Mouse (Mus musculus) ES-CJ7 (cell line): Measurements from ENCODE around the gene Nbl1.

Source experiments
- DNase-seq: peaks from one replicate; pipeline ENCODE4 v3.0.0; 2011; ENCODE audit warnings: low read depth, low spot score

The Nbl1 gene

GRCm38 (mm10) chr4:139092356-139093195 lies at the start of gene Nbl1:
Gene Nbl1, minus strand, starts transcription at chr4:139092993.
- no peak for DNase-seq

- DNase-seq, result peak; percentile 73
Measured at GRCm38 (mm10) chr4:139141785-139142184, 49.0 kb upstream of the Nbl1 start.

DNA sequence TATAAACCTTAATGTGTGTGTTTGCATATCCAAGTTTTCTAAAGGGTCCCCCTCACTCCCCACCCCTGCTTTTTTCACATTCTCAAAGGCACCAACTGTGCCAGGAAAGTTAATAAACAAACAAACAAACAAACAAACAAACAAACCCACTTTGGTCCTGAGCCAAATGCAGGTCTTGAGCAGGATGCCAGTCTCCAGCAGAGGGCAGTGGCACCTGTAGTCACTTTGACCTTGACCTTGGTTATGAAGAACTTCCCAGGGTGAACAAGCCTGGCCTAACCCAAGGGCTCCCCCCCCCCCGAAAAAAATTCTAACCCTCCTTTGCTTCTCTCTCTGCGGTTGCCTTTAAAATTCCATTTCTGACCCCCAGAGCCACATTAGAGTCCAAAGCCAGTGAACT lies 47.5 kb upstream of the Nbl1 start:
- DNase-seq, result peak; percentile 27

- DNase-seq, result peak; percentile 58
Measured at GRCm38 (mm10) chr4:139136011-139136410, 43.2 kb upstream of the Nbl1 start.

DNA sequence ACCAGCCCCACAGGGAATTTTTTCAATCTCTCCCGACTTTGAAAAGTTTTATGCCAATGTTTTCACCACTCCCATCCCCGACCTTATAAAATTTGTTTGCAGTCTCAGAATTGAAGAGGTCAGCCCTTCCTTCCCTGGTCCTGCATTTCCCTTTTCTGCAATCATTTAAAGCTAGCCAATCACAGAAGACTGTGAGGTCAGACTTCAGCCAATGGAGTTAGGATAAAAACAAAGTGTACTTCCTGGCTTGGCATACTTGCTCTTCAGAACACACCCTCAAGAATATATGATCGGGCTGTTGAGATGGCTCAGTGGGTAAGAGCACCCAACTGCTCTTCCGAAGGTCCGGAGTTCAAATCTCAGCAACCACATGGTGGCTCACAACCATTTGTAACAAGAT lies 40.3 kb upstream of the Nbl1 start:
- DNase-seq, result no peak

- no peak for DNase-seq
Measured at GRCm38 (mm10) chr4:139131858-139132672, 39.3 kb upstream of the Nbl1 start.

- peak; percentile 98 for DNase-seq
Measured at GRCm38 (mm10) chr4:139130701-139131549, 38.1 kb upstream of the Nbl1 start, which contains the start of gene Minos1. Gene Minos1, minus strand, starts transcription at chr4:139131113.

DNA sequence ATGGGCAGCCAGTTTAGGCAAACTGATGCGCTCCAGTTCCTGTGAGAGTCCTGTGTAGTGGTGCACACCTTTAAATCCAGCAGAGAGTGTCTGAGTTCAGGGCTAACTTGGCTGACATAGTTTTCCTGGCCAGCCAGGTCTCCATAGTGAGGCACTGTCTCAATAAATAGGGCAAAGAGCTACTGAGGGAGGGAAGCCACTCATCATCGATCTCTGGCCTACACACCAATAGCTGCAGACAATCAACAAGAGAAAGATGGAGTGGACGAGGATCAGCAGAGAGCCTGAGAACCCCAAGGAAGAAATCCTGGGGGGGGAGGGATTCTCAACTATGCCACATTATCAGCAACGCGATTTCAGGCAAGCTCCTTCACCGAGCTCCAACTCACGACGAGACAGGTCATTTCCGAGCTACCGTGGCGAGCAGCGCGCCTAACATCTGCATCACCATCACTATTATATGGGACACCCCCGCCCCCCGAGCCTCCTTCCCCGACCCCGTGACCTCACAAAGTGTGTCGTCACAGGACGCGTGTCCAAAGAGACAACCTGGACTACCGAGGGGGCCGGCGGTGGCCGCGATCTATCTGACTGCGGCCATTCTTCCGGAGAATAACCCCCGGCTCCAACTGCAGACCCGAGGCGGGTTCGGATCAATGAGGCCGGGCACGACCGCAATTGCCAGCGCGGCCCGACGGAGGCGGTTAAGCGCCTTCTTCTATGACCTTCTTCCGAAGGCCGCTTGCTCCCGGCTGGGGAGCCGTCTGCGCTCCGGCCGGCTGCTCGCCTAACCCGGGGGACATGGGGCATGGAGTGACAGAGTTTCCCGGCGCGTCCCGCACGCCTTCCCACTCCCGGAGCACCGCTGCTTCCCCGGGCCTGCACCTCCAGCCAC lies 37.3 kb upstream of the Nbl1 start:
- peak; percentile 51 for DNase-seq

GRCm38 (mm10) chr4:139126475-139126874 lies 33.7 kb upstream of the Nbl1 start:
- DNase-seq, result peak; percentile 52

DNA sequence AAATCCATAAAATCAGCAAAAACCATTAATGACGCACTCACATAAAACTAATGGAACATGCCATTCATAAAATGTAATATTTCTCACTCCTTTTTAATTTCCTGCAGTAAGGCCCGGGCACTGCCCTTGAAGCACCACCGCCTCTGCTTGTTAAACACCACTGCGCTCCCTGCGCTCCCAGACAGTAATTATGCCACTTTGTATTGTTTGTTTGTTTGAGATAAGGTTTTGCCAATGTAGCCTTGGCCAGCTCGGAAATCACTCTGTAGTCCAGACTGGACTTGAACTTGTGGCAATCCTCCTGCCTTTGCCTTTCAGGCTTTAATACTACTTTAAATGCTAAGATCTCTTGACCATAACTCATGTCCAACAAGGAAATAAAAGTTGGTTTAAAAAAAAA lies 32.1 kb upstream of the Nbl1 start:
- no peak for DNase-seq

- DNase-seq, result no peak
Measured at GRCm38 (mm10) chr4:139122557-139122956, 29.8 kb upstream of the Nbl1 start.

- no peak for DNase-seq
Measured at GRCm38 (mm10) chr4:139120998-139121397, 28.2 kb upstream of the Nbl1 start.

DNA sequence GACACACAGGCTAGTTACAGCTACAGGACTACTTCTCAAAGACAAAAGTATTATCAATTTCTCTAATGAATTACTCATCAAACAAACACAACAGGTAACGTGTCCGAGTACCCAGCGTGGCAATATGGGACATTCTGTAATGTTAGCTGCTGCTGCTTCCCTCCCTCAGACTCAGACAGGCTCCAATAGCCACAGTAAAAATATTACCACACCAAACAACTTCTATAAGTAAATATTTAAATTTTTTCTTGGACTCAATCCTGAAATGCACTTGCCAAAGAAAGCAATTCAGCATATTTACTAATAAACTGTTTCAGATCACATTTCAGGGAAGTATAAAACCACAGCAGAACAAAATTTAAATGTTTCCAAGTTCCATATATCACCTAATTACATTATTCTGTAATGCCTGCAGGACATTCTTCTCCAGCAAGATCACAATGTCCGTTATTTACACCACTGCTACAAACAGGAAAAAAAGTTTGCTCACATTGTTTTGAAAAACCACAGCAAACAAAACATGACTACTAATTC lies 27.6 kb upstream of the Nbl1 start:
- no peak for DNase-seq

- DNase-seq, result no peak
Measured at GRCm38 (mm10) chr4:139116356-139117063, 23.7 kb upstream of the Nbl1 start.

DNA sequence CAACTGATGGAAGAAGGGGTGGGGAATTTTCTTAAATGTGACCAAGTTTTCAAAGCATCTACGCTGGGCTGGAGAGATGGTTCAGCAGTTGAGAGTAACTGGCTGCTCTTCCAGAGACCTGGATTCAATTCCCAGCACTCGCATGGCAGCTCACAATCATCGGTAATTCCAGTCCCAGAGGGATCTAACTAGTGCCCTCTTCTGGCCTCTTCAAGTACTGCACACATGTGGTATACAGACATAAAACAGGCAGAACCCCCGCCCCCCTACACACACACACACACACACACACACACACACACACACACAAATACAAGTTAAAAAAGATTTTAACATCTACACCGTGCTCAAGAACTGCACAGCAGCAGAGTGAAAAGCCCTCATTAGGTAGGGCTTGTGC lies 22.9 kb upstream of the Nbl1 start:
- peak; percentile 74 for DNase-seq

DNA sequence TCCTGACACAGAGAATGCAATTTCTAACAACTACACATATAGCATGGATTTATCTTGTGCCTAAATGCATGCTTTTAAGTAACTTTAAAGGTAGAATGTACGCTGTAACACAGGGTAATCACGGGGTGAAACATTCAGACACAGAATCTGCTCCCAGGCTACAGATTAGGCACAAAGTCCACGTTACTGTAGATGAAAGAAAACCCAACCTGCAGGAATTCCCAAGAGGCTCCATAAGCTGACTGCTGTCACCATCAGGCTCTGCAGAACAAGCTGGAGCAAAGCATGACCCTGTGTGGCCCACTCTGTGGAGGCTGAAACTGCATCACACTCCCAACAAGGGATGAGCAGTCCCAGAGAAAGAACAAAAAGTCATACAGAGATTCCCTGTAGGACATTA lies 19.7 kb upstream of the Nbl1 start:
- no peak for DNase-seq

- no peak for DNase-seq
Measured at GRCm38 (mm10) chr4:139111421-139111820, 18.6 kb upstream of the Nbl1 start.

DNA sequence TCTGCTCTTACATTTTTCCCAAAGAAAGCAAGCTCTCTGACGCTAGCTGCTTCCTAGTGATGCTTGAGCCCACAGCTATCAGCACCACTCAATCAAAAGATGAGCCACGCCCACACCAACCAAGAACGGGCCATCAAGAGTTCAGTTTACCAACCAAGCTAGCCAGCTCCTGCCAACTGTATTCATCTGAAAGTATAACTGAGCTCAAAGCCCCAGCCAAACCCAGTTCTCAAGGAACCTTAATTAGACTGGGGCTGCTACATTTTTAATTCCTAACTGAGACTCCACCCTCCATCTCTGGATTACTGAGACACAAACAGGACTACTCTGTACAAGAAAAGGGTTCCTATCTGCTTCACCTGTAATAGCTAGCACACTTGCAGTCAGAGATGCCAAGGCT lies 18.1 kb upstream of the Nbl1 start:
- no peak for DNase-seq

GRCm38 (mm10) chr4:139105453-139105852 lies 12.7 kb upstream of the Nbl1 start:
- DNase-seq, result no peak

DNA sequence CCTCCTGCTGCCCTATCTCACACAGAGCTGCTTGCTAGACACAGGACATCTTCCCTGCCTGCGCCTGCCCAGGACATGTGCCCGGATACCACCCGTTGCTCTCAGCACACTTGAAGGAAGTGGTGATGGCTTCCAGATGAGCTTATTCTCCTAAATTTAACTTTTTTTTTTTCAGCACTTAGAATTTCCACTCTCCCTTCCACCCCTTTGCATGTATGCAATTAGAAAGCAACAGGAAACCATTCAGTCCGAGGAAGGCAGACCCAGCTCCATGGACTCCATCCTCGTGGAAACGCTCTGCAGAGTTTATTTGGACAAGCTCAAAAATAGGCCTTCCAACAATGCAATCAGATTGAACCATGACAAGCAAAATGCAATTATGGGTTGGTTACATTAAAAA lies 8.8 kb upstream of the Nbl1 start:
- DNase-seq, result no peak
